Mouse (Mus musculus) spleen, adult 2 months (tissue): Measurements from ENCODE around the gene Rp9.

Experiments
- CTCF ChIP-seq: fragments of 200-500 bp; IDR thresholded peaks from 2 replicates; pipeline ENCODE4 v1.5.1; 2011; ENCODE audit warnings: mild to moderate bottlenecking, inconsistent platforms; ENCODE audit not compliant: insufficient read depth, insufficient read length, insufficient replicate concordance; ENCODE audit errors: extremely low read depth
- POLR2A ChIP-seq: fragments of 200-500 bp; IDR thresholded peaks from 2 replicates; pipeline ENCODE4 v1.6.1; 2011; ENCODE audit warnings: low read depth, low read length, inconsistent platforms

DNA sequence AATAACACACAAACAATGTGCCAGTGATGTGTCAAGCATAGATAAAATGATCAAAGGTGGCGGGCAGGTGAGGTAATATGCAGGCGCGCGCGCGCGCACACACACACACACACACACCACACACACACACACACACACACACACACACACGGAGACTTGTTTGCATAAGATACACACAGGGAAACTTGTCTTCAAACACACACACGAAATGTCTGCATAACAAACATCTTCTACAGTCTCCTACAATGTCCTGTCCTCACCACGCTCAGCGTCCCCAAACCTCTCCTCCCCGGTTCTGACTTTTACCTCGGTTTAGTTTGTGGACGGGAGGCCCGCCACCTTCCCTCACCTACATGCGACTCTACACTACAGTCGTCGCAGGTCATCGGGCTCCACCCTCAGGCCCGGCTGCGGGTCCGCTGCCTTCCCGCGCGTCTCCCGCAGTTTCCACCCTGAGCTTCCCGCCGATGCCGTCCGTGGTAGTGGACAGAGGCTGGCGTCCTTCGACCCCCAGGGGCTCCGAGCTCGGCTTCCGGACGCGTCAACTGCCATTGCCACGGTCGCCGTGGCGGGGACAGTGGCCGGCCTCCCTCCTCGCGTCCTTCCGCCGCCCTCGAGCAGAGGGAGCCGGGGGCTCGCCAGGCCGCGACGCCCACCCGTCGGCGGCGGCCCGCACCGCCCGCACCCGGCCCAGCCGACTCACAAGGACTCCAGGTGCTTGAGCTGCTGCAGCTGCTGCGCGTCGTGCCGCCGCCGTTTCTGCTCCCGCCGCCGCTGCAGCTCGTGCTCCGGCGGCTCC, 2.0 kb downstream of the Rp9 start:
- TF ChIP-seq POLR2A (no peak), CTCF (no peak)
